Mouse (Mus musculus) layer of hippocampus, postnatal 25 days (tissue): ENCODE data around the gene C1qtnf9. TPM values are rescaled to one million over a fixed set of nuclear protein-coding genes. Genes with fewer than 3 reads are reported as not detected.

Source experiments
- total RNA-seq, 2 experiments: library from RNA; stranded (reverse); gene quantifications; 2 replicates each; pipeline ENCODE4 v1.2.3; 2021

C1qtnf9 gene
- total RNA-seq, 2 experiments from 2014 or later, result 0.31 to 0.42 TPM

Other genes starting within 250 kb of the C1qtnf9 start
- 10 to 100 TPM; 27.6 to 28.5 TPM for gene Spata13, start 134.1 kb upstream of the C1qtnf9 start, total RNA-seq
- 10 to 100 TPM; 30.1 to 31.9 TPM for gene Mipep, start 16.4 kb downstream of the C1qtnf9 start, total RNA-seq